Mouse (Mus musculus): ENCODE measurements around the gene Gm3755. TPM values are rescaled to one million over a fixed set of nuclear protein-coding genes. Genes with fewer than 3 reads are reported as not detected.
"Not testable (repeated sequence)": the region's sequence is repeated elsewhere in the genome, so short reads cannot be mapped to it uniquely, and the experiment has no call there.

The Gm3755 gene
- polyA plus RNA-seq (2015; fragmentation: Nextera tagmentation; extraction: Ambion mirVana), result not detected in 2 replicates

DNA sequence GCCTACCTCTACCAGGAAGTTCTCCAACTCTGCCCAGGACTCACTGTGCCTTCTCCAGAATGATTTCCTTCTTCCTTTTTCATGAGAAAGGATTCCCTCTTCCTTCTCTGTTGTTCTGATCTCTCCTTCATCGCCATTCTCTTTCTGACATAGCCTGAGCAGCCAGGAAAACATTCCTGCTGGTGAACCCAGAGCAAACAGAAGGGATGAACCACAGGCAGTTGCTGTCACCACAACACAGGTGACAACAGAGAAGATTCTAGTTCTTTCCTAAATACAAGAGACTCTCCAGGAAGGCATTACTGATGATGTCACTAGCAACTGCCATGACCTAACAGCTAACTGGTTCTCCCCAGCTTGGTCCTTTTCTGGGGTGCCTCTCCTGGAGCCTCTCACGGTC, at the start of gene Gm3755:
Gene Gm3755, minus strand, starts transcription at position 101 of the 400 bp plus-strand sequence.
- H3K36me3 ChIP-seq (ENCODE audit: control insufficient read depth, insufficient read depth, low read length); H3K4me2 ChIP-seq (ENCODE audit: low read depth, low read length); H3K9ac ChIP-seq (ENCODE audit: low read length); ATAC-seq (ENCODE audit: insufficient read depth, low FRiP score); H3K27me3 ChIP-seq (ENCODE audit: control insufficient read depth, insufficient read depth, low read length); H3K4me1 ChIP-seq (ENCODE audit: control insufficient read depth, insufficient read depth, low read length); H3K9me3 ChIP-seq (replicated peaks; ENCODE audit: control insufficient read depth, low read length); H3K27ac ChIP-seq (ENCODE audit: low read length); H3K4me3 ChIP-seq (replicated peaks; ENCODE audit: low read length): not testable (repeated sequence)
- no CpG with 5 or more reads among the region's 2 CpGs for WGBS

DNA sequence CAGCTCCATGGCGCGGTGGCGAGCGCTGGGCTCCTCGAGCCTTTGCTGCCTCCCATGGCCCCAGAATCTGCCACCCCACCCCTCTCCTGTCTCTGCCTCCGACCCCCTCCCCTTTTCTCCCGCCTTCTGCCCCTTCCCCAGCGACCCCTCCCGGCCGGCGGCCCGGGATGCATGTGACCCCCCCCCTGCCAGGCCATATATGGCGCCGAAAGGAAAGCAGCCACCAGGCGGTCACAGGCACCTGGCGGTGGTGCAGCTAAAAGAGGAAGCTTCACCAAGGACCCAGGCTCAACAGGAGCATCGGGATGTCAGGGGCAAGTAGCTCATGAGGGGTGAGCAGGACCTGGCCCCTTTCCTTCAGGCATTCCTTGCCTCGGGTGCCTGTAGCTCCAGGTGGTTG, 38.0 kb upstream of the Gm3755 start:
- not testable (repeated sequence) for ATAC-seq (ENCODE audit: insufficient read depth, low FRiP score); H3K27ac ChIP-seq (ENCODE audit: low read length); H3K4me1 ChIP-seq (ENCODE audit: control insufficient read depth, insufficient read depth, low read length); H3K9me3 ChIP-seq (replicated peaks; ENCODE audit: control insufficient read depth, low read length); H3K9ac ChIP-seq (ENCODE audit: low read length); H3K27me3 ChIP-seq (ENCODE audit: control insufficient read depth, insufficient read depth, low read length); H3K36me3 ChIP-seq (ENCODE audit: control insufficient read depth, insufficient read depth, low read length)
- H3K4me3 ChIP-seq (replicated peaks; ENCODE audit: low read length), result peak overlapping the region; percentile 26
- under 1% methylated on average over 10 of the region's 18 CpGs for WGBS
- H3K4me2 ChIP-seq (ENCODE audit: low read depth, low read length), result peak overlapping the region; percentile 47

DNA sequence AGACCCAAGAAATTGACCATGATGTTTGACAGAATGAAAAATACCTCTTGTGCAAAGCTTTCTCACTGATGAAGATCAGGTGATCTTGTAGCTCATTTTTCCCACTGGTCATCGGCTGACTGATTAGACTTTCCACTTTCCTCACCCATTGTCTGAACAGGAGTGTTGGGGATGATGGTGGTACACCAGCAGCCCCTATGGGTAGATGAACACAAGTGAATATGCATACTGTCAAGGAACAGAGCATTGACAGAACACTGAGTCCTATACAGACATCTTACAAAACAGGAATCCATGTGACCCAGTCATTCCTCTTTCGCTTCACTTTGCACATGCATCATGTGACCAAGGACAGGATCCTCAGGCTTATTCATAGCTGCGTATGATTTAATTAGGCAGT, 32.9 kb upstream of the Gm3755 start, which contains the start of gene Gm3752:
Gene Gm3752, minus strand, starts transcription at position 101 of the 400 bp plus-strand sequence.
- not testable (repeated sequence) for H3K9ac ChIP-seq (ENCODE audit: low read length); H3K4me1 ChIP-seq (ENCODE audit: control insufficient read depth, insufficient read depth, low read length); H3K4me2 ChIP-seq (ENCODE audit: low read depth, low read length); H3K9me3 ChIP-seq (replicated peaks; ENCODE audit: control insufficient read depth, low read length); ATAC-seq (ENCODE audit: insufficient read depth, low FRiP score); H3K27ac ChIP-seq (ENCODE audit: low read length); H3K27me3 ChIP-seq (ENCODE audit: control insufficient read depth, insufficient read depth, low read length); H3K4me3 ChIP-seq (replicated peaks; ENCODE audit: low read length); H3K36me3 ChIP-seq (ENCODE audit: control insufficient read depth, insufficient read depth, low read length)
- 67% methylated on average over 1 of the region's 3 CpGs for WGBS

DNA sequence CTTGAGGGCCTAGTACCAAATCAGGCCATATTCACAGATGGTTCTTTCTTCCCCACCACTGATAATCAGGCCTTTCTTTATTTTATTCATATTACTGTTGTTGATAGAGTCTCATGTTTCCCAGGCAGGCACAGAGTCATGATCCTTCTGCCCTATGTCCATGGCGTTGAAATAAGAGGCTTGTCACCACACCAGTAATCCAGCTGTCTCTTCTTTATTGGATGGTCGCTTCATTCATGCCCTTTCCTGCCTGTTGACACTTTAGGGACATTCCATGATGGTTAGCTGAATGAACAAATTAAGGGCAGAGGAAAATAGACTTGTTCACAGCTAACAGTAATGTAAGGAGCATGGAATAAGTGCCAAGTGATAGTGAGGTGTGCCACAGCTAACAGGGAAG, 28.2 kb downstream of the Gm3755 start:
- H3K4me2 ChIP-seq (ENCODE audit: low read depth, low read length); H3K4me3 ChIP-seq (replicated peaks; ENCODE audit: low read length); H3K36me3 ChIP-seq (ENCODE audit: control insufficient read depth, insufficient read depth, low read length); H3K27me3 ChIP-seq (ENCODE audit: control insufficient read depth, insufficient read depth, low read length); H3K4me1 ChIP-seq (ENCODE audit: control insufficient read depth, insufficient read depth, low read length); H3K27ac ChIP-seq (ENCODE audit: low read length); H3K9me3 ChIP-seq (replicated peaks; ENCODE audit: control insufficient read depth, low read length); ATAC-seq (ENCODE audit: insufficient read depth, low FRiP score); H3K9ac ChIP-seq (ENCODE audit: low read length): not testable (repeated sequence)
- WGBS, result 76% methylated on average over 2 of the region's 2 CpGs

Other genes with a start within 250 kb of the Gm3755 start
- not detected in 2 replicates for gene Gm3727, start 186.2 kb downstream of the Gm3755 start, polyA plus RNA-seq (2015; fragmentation: Nextera tagmentation; extraction: Ambion mirVana)
- gene Gm3739, start 135.9 kb downstream of the Gm3755 start, polyA plus RNA-seq (2015; fragmentation: Nextera tagmentation; extraction: Ambion mirVana), result 0.68 and 0.96 TPM in 2 replicates
- gene Gm5797, start 118.5 kb downstream of the Gm3755 start, polyA plus RNA-seq (2015; fragmentation: Nextera tagmentation; extraction: Ambion mirVana), result not detected in 2 replicates
- gene Gm8374, start 85.8 kb downstream of the Gm3755 start, polyA plus RNA-seq (2015; fragmentation: Nextera tagmentation; extraction: Ambion mirVana), result not detected in 2 replicates
- 0.17 and 0.36 TPM in 2 replicates for gene Gm3752, start 32.8 kb upstream of the Gm3755 start, polyA plus RNA-seq (2015; fragmentation: Nextera tagmentation; extraction: Ambion mirVana)
- gene Gm3558, start 117.6 kb upstream of the Gm3755 start, polyA plus RNA-seq (2015; fragmentation: Nextera tagmentation; extraction: Ambion mirVana), result 0.45 and 0.59 TPM in 2 replicates
- gene Gm10338, start 144.7 kb upstream of the Gm3755 start, polyA plus RNA-seq (2015; fragmentation: Nextera tagmentation; extraction: Ambion mirVana), result not detected in 2 replicates
- not detected in 2 replicates for gene Gm10128, start 193.1 kb upstream of the Gm3755 start, polyA plus RNA-seq (2015; fragmentation: Nextera tagmentation; extraction: Ambion mirVana)